Mouse (Mus musculus) kidney, embryonic 15.5 days (tissue): ENCODE measurements around the gene Bdnf. TPM values are rescaled to one million over a fixed set of nuclear protein-coding genes. Genes with fewer than 3 reads are reported as not detected.
A peak's percentile ranks its signal among the peaks of the same experiment; 100 is the strongest.

Experiments used
- ATAC-seq: fragments of 200-750 bp; cut with Nextera tagmentation; replicated peaks from 2 replicates; pipeline ENCODE4 v1.8.0; 2017; ENCODE audit warnings: moderate TSS enrichment; ENCODE audit not compliant: low FRiP score
- H3K27ac ChIP-seq: fragments of 300-500 bp; sonication (generic); 2 replicates; pipeline ENCODE4 v1.5.1; 2015; ENCODE audit warnings: mild to moderate bottlenecking, inconsistent platforms
- H3K27me3 ChIP-seq: fragments of 300-500 bp; sonication (generic); 2 replicates; pipeline ENCODE4 v1.6.1; 2015; ENCODE audit warnings: inconsistent platforms
- H3K36me3 ChIP-seq: fragments of 300-500 bp; sonication (generic); 2 replicates; pipeline ENCODE4 v1.6.1; 2015; ENCODE audit warnings: inconsistent platforms
- H3K4me1 ChIP-seq: fragments of 300-500 bp; sonication (generic); 2 replicates; pipeline ENCODE4 v1.6.1; 2015; ENCODE audit warnings: inconsistent platforms
- H3K4me2 ChIP-seq: fragments of 300-500 bp; sonication (generic); 2 replicates; pipeline ENCODE4 v1.6.1; 2015; ENCODE audit warnings: moderate library complexity, mild to moderate bottlenecking, inconsistent platforms
- H3K4me3 ChIP-seq: fragments of 300-500 bp; sonication (generic); replicated peaks from 2 replicates; pipeline ENCODE4 v1.5.1; 2015; ENCODE audit warnings: mild to moderate bottlenecking, inconsistent platforms
- H3K9ac ChIP-seq: fragments of 300-500 bp; sonication (generic); 2 replicates; pipeline ENCODE4 v1.6.1; 2015; ENCODE audit warnings: mild to moderate bottlenecking, inconsistent platforms
- H3K9me3 ChIP-seq: fragments of 300-500 bp; sonication (generic); replicated peaks from 2 replicates; pipeline ENCODE4 v1.6.1; 2016; ENCODE audit warnings: inconsistent platforms
- WGBS: fragments of 180-500 bp; shearing (Covaris S2); methylation state at CpG from one replicate; pipeline ENCODE4 v1.1.7; 2015; ENCODE audit warnings: mixed read lengths; 5-methylcytosine and 5-hydroxymethylcytosine counted together
- polyA plus RNA-seq: library from polyadenylated mRNA; unstranded; fragments of >200 nt; fragmentation: Nextera tagmentation; extraction: Ambion mirVana; gene quantifications from 2 replicates; pipeline ENCODE4 v1.2.1, GENCODE M21; 2015

Bdnf gene
- polyA plus RNA-seq, 1 experiment from 2014 or later = 1.1 TPM

- H3K9me3 ChIP-seq = no peaks in the 10 kb centered on the region
- no peak overlapping the region for H3K4me2 ChIP-seq
- H3K27ac ChIP-seq = no peak overlapping the region
- no peak overlapping the region for H3K4me3 ChIP-seq
- peaks cover 19% of the 10 kb centered on the region for H3K4me1 ChIP-seq
- WGBS = 71% methylated on average over 1 of the region's 1 CpGs
- H3K9ac ChIP-seq = no peak overlapping the region
- H3K27me3 ChIP-seq = peaks cover 66% of the 10 kb centered on the region
- H3K36me3 ChIP-seq = no peaks in the 10 kb centered on the region
- ATAC-seq = no peak
Observed at GRCm38 (mm10) chr2:109688661-109689060, 14.2 kb downstream of the Bdnf start.

GRCm38 (mm10) chr2:109692266-109693177 is 18.0 kb downstream of the Bdnf start:
- ATAC-seq = no peak
- Histone ChIP-seq H3K9ac (0 out of 2 replicates have a peak overlapping the region, but pooled peaks have one; percentile 42), H3K9me3 (no peaks in the 10 kb centered on the region), H3K4me1 (peaks cover 33% of the 10 kb centered on the region), H3K4me2 (peak overlapping the region; percentile 94), H3K4me3 (peak overlapping the region; percentile 58), H3K27ac (no peak overlapping the region), H3K36me3 (no peaks in the 10 kb centered on the region), H3K27me3 (peaks cover 74% of the 10 kb centered on the region)
- 3% methylated on average over 34 of the region's 34 CpGs for WGBS

- H3K9me3 ChIP-seq = no peaks in the 10 kb centered on the region
- peak overlapping the region; percentile 58 for H3K4me3 ChIP-seq
- peaks cover 74% of the 10 kb centered on the region for H3K27me3 ChIP-seq
- ATAC-seq = peak; percentile 80
- under 1% methylated on average over 65 of the region's 67 CpGs for WGBS
- peaks cover 33% of the 10 kb centered on the region for H3K4me1 ChIP-seq
- H3K36me3 ChIP-seq = no peaks in the 10 kb centered on the region
- peak overlapping the region; percentile 42 for H3K9ac ChIP-seq
- H3K27ac ChIP-seq = no peak overlapping the region
- H3K4me2 ChIP-seq = peak overlapping the region; percentile 94
Observed at GRCm38 (mm10) chr2:109693178-109694115, 18.9 kb downstream of the Bdnf start.

GRCm38 (mm10) chr2:109694116-109694837 is 19.8 kb downstream of the Bdnf start:
- Histone ChIP-seq H3K4me2 (peak overlapping the region; percentile 94), H3K27me3 (peaks cover 74% of the 10 kb centered on the region), H3K9ac (peak overlapping the region; percentile 42), H3K27ac (no peak overlapping the region), H3K4me1 (peaks cover 33% of the 10 kb centered on the region), H3K4me3 (peak overlapping the region; percentile 58), H3K36me3 (no peaks in the 10 kb centered on the region), H3K9me3 (no peaks in the 10 kb centered on the region)
- peak; percentile 28 for ATAC-seq
- under 1% methylated on average over 26 of the region's 26 CpGs for WGBS

GRCm38 (mm10) chr2:109694838-109695225 is 20.3 kb downstream of the Bdnf start:
- no peaks in the 10 kb centered on the region for H3K36me3 ChIP-seq
- H3K4me2 ChIP-seq = peak overlapping the region; percentile 94
- no peak overlapping the region for H3K27ac ChIP-seq
- WGBS = 0% methylated on average over 12 of the region's 12 CpGs
- H3K4me1 ChIP-seq = peaks cover 33% of the 10 kb centered on the region
- H3K9me3 ChIP-seq = no peaks in the 10 kb centered on the region
- peak overlapping the region; percentile 58 for H3K4me3 ChIP-seq
- peak; percentile 75 for ATAC-seq
- peaks cover 74% of the 10 kb centered on the region for H3K27me3 ChIP-seq
- H3K9ac ChIP-seq = no peak overlapping the region

GRCm38 (mm10) chr2:109697151-109697550 is 22.7 kb downstream of the Bdnf start:
- H3K27ac ChIP-seq = no peak overlapping the region
- WGBS = 10% methylated on average over 4 of the region's 4 CpGs
- no peak for ATAC-seq

GRCm38 (mm10) chr2:109700291-109700690 is 25.8 kb downstream of the Bdnf start:
- no peak overlapping the region for H3K4me2 ChIP-seq
- no peaks in the 10 kb centered on the region for H3K36me3 ChIP-seq
- no peak overlapping the region for H3K9ac ChIP-seq
- no peaks in the 10 kb centered on the region for H3K9me3 ChIP-seq
- H3K27me3 ChIP-seq = peaks cover 25% of the 10 kb centered on the region
- no peak overlapping the region for H3K27ac ChIP-seq
- H3K4me1 ChIP-seq = no peaks in the 10 kb centered on the region
- no peak overlapping the region for H3K4me3 ChIP-seq
- 63% methylated on average over 5 of the region's 5 CpGs for WGBS
- ATAC-seq = no peak

More at GRCm38 (mm10) chr2:109697151-109697550, 22.7 kb downstream of the Bdnf start:
- H3K4me2 ChIP-seq = no peak overlapping the region
- peaks cover 55% of the 10 kb centered on the region for H3K27me3 ChIP-seq
- H3K4me3 ChIP-seq = no peak overlapping the region
- no peaks in the 10 kb centered on the region for H3K9me3 ChIP-seq
- no peaks in the 10 kb centered on the region for H3K36me3 ChIP-seq
- H3K4me1 ChIP-seq = peaks cover 30% of the 10 kb centered on the region
- H3K9ac ChIP-seq = no peak overlapping the region

- no peaks in the 10 kb centered on the region for H3K4me1 ChIP-seq
- no peak overlapping the region for H3K27ac ChIP-seq
- H3K4me3 ChIP-seq = no peak overlapping the region
- 86% methylated on average over 4 of the region's 4 CpGs for WGBS
- ATAC-seq = no peak
- no peaks in the 10 kb centered on the region for H3K36me3 ChIP-seq
- no peaks in the 10 kb centered on the region; the same call in 1 of the 2 replicates for H3K27me3 ChIP-seq
- H3K9me3 ChIP-seq = no peaks in the 10 kb centered on the region
- no peak overlapping the region for H3K9ac ChIP-seq
- H3K4me2 ChIP-seq = no peak overlapping the region
Observed at GRCm38 (mm10) chr2:109703588-109703987, 29.1 kb downstream of the Bdnf start.

GRCm38 (mm10) chr2:109704053-109704452 is 29.6 kb downstream of the Bdnf start:
- Histone ChIP-seq H3K4me2 (no peak overlapping the region), H3K27me3 (no peaks in the 10 kb centered on the region), H3K27ac (no peak overlapping the region), H3K9me3 (no peaks in the 10 kb centered on the region), H3K4me3 (no peak overlapping the region), H3K4me1 (no peaks in the 10 kb centered on the region), H3K36me3 (no peaks in the 10 kb centered on the region), H3K9ac (no peak overlapping the region)
- ATAC-seq = no peak
- 86% methylated on average over 5 of the region's 5 CpGs for WGBS

- Histone ChIP-seq H3K36me3 (no peaks in the 10 kb centered on the region), H3K9ac (no peak overlapping the region), H3K27ac (no peak overlapping the region), H3K4me3 (no peak overlapping the region), H3K4me1 (no peaks in the 10 kb centered on the region), H3K27me3 (no peaks in the 10 kb centered on the region), H3K4me2 (no peak overlapping the region), H3K9me3 (no peaks in the 10 kb centered on the region)
- ATAC-seq = no peak
- 49% methylated on average over 8 of the region's 8 CpGs for WGBS
Observed at GRCm38 (mm10) chr2:109706524-109706923, 32.0 kb downstream of the Bdnf start.

GRCm38 (mm10) chr2:109709346-109709745 is 34.8 kb downstream of the Bdnf start:
- H3K36me3 ChIP-seq = no peaks in the 10 kb centered on the region
- WGBS = 81% methylated on average over 7 of the region's 7 CpGs
- no peaks in the 10 kb centered on the region for H3K4me1 ChIP-seq
- H3K27me3 ChIP-seq = no peaks in the 10 kb centered on the region
- H3K9ac ChIP-seq = no peak overlapping the region
- no peak for ATAC-seq
- no peak overlapping the region for H3K4me3 ChIP-seq
- H3K27ac ChIP-seq = no peak overlapping the region
- no peak overlapping the region for H3K4me2 ChIP-seq
- H3K9me3 ChIP-seq = no peaks in the 10 kb centered on the region
